Mouse (Mus musculus): ENCODE results near the gene Rbms2. TPM values are rescaled to one million over a fixed set of nuclear protein-coding genes. Genes with fewer than 3 reads are reported as not detected.
"Not testable (repeated sequence)": the region's sequence is repeated elsewhere in the genome, so short reads cannot be mapped to it uniquely, and the experiment has no call there.

Rbms2 gene
- polyA plus RNA-seq, 1 experiment from 2014 or later, result 26.6 TPM

DNA sequence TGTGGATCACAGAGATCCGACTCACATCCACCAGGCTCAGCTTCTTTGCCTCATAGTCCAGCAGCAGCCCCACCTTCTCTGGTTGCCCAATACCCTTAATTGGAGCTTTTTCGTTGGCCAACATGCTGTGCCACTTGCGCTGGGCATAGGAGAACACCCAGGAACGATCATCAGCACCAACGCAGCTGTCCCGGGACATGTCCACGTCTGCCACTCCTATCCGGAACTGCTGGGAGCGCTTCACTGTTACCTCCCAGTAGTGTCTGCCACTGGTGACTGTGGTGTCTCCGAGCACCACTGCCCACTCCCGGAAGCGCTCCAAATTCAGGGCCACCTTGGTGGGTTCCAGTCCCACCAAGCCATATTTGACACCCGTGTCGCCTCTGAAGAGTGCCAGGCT, 30.9 kb upstream of the Rbms2 start:
- H3K27me3 ChIP-seq (ENCODE audit: poor library complexity, severe bottlenecking), result peaks cover 19% of the 10 kb centered on the region
- H3K4me1 ChIP-seq, result peaks cover 24% of the 10 kb centered on the region
- peak overlapping the region; percentile 62 for H3K4me3 ChIP-seq
- no peaks in the 10 kb centered on the region for H3K9me3 ChIP-seq
- peaks cover 31% of the 10 kb centered on the region for H3K36me3 ChIP-seq (replicated peaks)
- WGBS, result 37% methylated on average over 14 of the region's 14 CpGs
- DNase-seq (ENCODE audit: extremely low spot score, low spot score), result no peak
- peak overlapping the region; percentile 84 for H3K27ac ChIP-seq

DNA sequence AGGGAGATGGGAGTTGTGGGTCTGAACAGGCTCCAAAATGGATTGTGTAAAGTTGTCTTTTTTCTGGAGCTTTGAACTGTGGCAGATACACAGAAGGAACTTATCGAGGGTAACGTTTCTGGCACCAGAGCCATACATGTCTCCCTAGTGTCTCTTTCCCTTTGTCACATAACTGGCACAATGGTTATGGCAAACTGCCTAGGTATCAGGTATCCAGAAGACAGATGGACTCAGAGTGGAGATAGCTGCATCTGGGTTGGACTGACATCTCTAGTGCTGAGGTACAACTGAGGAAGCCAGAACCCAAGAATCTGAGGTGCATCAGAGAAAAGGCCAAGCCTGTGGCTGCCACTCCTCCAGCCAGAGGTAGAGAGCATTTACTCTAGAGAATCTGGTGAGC, 30.0 kb upstream of the Rbms2 start:
- Histone ChIP-seq H3K9me3 (no peaks in the 10 kb centered on the region), H3K27ac (no peak overlapping the region), H3K27me3 (ENCODE audit: poor library complexity, severe bottlenecking) (peaks cover 19% of the 10 kb centered on the region), H3K4me1 (peaks cover 24% of the 10 kb centered on the region), H3K36me3 (replicated peaks) (peaks cover 34% of the 10 kb centered on the region), H3K4me3 (peak overlapping the region; percentile 62; the same call in 1 of the 2 replicates)
- DNase-seq (ENCODE audit: extremely low spot score, low spot score), result no peak
- WGBS, result 100% methylated on average over 2 of the region's 2 CpGs

DNA sequence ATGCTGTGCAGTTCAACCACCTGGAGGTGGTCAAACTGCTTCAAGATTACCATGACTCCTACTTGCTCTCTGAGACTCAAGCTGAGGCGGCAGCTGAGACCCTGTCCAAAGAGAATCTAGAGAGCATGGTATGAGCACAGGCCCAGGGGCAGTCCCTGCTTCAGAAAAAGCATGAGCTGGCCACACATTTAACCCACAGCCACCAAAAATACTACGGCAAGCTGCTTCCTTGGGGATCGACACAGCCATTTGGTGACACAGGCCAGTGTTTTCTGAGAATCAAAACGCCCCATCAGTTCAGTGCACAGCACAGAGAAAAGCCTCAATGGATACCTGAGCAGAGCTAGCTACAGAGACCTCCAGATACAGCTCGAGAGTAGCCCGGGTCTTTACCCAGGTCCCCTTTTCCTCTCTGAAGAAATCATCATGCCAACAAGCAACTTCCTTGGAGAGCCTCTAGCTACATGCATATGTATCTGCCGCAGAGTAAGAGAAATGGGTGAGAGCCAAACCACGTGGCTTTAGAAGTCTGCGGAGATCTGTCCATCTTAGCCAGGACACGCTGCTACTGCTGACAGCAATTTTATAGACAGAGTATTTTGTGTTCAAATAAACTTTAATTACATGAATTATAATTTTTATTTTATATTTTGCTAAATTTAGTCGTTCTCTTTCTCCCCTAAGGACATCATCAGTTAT, 29.4 kb upstream of the Rbms2 start:
- no peaks in the 10 kb centered on the region for H3K9me3 ChIP-seq
- DNase-seq (ENCODE audit: extremely low spot score, low spot score), result no peak
- peaks cover 15% of the 10 kb centered on the region for H3K27me3 ChIP-seq (ENCODE audit: poor library complexity, severe bottlenecking)
- H3K4me1 ChIP-seq, result peaks cover 24% of the 10 kb centered on the region
- H3K27ac ChIP-seq, result no peak overlapping the region
- 91% methylated on average over 11 of the region's 11 CpGs for WGBS
- peaks cover 34% of the 10 kb centered on the region for H3K36me3 ChIP-seq (replicated peaks)
- no peak overlapping the region for H3K4me3 ChIP-seq

- WGBS, result 95% methylated on average over 10 of the region's 10 CpGs
- no peak for DNase-seq (ENCODE audit: extremely low spot score, low spot score)
- Histone ChIP-seq H3K4me3 (no peak overlapping the region), H3K27ac (no peak overlapping the region), H3K27me3 (ENCODE audit: poor library complexity, severe bottlenecking) (peaks cover 4% of the 10 kb centered on the region), H3K36me3 (replicated peaks) (peaks cover 34% of the 10 kb centered on the region), H3K9me3 (no peaks in the 10 kb centered on the region), H3K4me1 (peaks cover 22% of the 10 kb centered on the region)
Measured at GRCm38 (mm10) chr10:128208326-128208725, 28.2 kb upstream of the Rbms2 start.

DNA sequence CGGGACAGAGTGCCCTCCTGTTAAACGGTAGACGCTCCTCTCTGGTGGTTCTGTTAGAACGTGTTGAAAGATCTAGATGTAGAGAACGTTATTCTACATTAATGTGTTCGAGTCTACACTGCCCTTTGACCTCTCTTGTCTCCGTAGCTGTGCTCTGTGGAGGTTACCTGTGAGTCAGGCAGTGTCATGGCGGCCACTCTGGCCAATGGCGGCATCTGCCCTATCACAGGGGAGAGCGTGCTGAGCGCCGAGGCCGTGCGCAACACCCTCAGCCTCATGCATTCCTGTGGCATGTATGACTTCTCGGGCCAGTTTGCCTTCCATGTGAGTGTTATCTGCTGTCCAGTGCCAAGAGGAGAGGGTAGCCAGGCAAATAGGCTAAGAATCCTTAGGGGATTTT, 24.8 kb upstream of the Rbms2 start:
- Histone ChIP-seq H3K4me3 (no peak overlapping the region), H3K9me3 (no peaks in the 10 kb centered on the region), H3K4me1 (0 out of 2 replicates have a peak, but pooled peaks cover 3% of the 10 kb centered on the region), H3K36me3 (replicated peaks) (peaks cover 28% of the 10 kb centered on the region), H3K27ac (no peak overlapping the region), H3K27me3 (ENCODE audit: poor library complexity, severe bottlenecking) (no peaks in the 10 kb centered on the region)
- no peak for DNase-seq (ENCODE audit: extremely low spot score, low spot score)
- 91% methylated on average over 15 of the region's 15 CpGs for WGBS

DNA sequence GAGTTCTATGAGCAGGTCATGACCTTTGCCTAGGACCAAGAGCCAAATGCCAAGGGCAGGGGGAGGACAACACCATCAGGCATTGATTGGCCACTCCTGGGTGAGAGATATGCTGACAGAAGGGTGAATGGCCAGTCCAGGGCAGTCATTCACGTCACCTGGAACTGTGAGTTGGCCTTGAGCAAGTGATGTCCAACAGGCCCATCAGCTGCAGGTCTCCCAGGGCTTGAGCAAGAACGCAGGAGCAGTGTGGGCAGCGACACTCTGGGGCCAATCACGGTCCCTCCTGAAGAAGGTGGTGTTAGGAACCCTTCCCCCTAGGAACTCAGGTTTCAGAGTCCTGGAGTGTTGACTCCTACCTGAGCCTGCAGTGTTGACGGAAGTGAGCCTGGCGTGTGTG, 21.8 kb upstream of the Rbms2 start:
- peaks cover 4% of the 10 kb centered on the region for H3K27me3 ChIP-seq (ENCODE audit: poor library complexity, severe bottlenecking)

GRCm38 (mm10) chr10:128194551-128195461, 14.7 kb upstream of the Rbms2 start:
- 1% methylated on average over 68 of the region's 79 CpGs for WGBS
- H3K4me3 ChIP-seq, result peak overlapping the region; percentile 91
- no peaks in the 10 kb centered on the region for H3K9me3 ChIP-seq
- H3K27me3 ChIP-seq (ENCODE audit: poor library complexity, severe bottlenecking), result peaks cover 40% of the 10 kb centered on the region
- peaks cover 22% of the 10 kb centered on the region for H3K4me1 ChIP-seq
- H3K36me3 ChIP-seq (replicated peaks), result no peaks in the 10 kb centered on the region
- peak overlapping the region; percentile 84 for H3K27ac ChIP-seq
- no peak for DNase-seq (ENCODE audit: extremely low spot score, low spot score)

More for the DNA sequence above, 21.8 kb upstream of the Rbms2 start:
- 84% methylated on average over 6 of the region's 6 CpGs for WGBS
- DNase-seq (ENCODE audit: extremely low spot score, low spot score), result no peak
- no peak overlapping the region for H3K27ac ChIP-seq
- no peaks in the 10 kb centered on the region for H3K9me3 ChIP-seq
- 0 out of 2 replicates have a peak, but pooled peaks cover 3% of the 10 kb centered on the region for H3K4me1 ChIP-seq
- peaks cover 10% of the 10 kb centered on the region for H3K36me3 ChIP-seq (replicated peaks)
- no peak overlapping the region for H3K4me3 ChIP-seq

DNA sequence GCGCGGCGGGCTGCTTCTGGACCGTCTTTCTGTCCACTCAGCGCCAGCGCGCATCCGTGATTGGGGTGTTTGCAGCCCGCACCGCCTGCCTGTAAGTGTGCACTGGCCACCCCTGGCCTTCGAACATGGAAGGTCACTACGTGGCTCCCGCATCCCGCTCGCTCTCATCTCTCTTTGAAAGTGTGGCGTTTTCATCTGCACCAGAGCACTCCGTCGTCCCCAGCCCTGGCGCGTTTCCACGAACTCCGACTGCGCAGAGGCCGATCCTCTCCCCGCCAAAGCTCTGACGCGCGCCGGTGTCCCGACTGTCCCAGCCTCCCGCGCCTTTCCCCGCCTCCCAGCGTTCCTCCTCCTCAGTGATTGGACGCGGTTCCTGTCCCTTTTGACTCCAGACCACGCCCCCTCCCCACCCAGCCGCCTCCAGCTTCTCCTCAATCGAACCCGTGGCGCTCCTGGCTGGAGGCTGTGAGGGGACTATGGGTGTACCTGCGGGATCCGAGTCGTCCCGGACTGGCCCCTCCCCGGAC, 14.0 kb upstream of the Rbms2 start, which contains the start of gene Gls2:
Gls2 (plus strand) TSS at position 434 of the 527 bp plus-strand sequence.
- no peaks in the 10 kb centered on the region for H3K9me3 ChIP-seq
- H3K4me1 ChIP-seq, result peaks cover 22% of the 10 kb centered on the region
- H3K36me3 ChIP-seq (replicated peaks), result no peaks in the 10 kb centered on the region
- H3K27me3 ChIP-seq (ENCODE audit: poor library complexity, severe bottlenecking), result peaks cover 40% of the 10 kb centered on the region
- peak; percentile 99 for DNase-seq (ENCODE audit: extremely low spot score, low spot score)
- peak within 1 kb of the TSS; percentile 84 for H3K27ac ChIP-seq
- WGBS, result under 1% methylated on average over 46 of the region's 46 CpGs
- H3K4me3 ChIP-seq, result peak within 1 kb of the TSS; percentile 91

DNA sequence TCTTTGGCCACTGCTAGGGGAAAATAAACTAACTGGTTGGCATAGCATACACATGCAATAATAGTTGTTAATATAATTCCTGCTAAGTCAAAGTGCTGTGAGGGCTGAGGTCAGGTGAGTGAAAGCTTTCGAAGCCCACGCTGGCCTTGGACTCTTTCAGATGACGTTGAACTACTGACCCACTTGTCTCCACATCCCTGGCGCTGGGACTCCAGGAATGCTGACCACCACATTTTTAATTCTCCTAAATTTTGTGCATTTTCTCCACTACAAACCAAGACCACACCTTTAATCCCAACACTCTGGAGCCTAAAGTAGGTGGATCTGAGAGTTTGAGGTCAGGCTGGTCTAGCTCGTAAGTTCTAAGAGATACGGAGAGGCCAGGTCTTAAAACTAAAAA, 13.0 kb upstream of the Rbms2 start:
- peaks cover 22% of the 10 kb centered on the region for H3K4me1 ChIP-seq
- H3K27me3 ChIP-seq (ENCODE audit: poor library complexity, severe bottlenecking), result peaks cover 40% of the 10 kb centered on the region
- DNase-seq (ENCODE audit: extremely low spot score, low spot score), result no peak
- no peak overlapping the region; the same call in 1 of the 2 replicates for H3K4me3 ChIP-seq
- H3K27ac ChIP-seq, result no peak overlapping the region
- WGBS, result 91% methylated on average over 6 of the region's 6 CpGs
- no peaks in the 10 kb centered on the region for H3K36me3 ChIP-seq (replicated peaks)
- H3K9me3 ChIP-seq, result no peaks in the 10 kb centered on the region

- not testable (repeated sequence) for H3K4me3 ChIP-seq; DNase-seq (ENCODE audit: extremely low spot score, low spot score); H3K27ac ChIP-seq; H3K9me3 ChIP-seq; H3K36me3 ChIP-seq (replicated peaks)
- WGBS, result 95% methylated on average over 3 of the region's 3 CpGs
- Histone ChIP-seq H3K27me3 (ENCODE audit: poor library complexity, severe bottlenecking) (peaks cover 40% of the 10 kb centered on the region), H3K4me1 (peaks cover 22% of the 10 kb centered on the region)
Measured at GRCm38 (mm10) chr10:128192030-128192766, 12.1 kb upstream of the Rbms2 start.

GRCm38 (mm10) chr10:128191472-128191871, 11.4 kb upstream of the Rbms2 start:
- no peak for DNase-seq (ENCODE audit: extremely low spot score, low spot score)
- H3K27ac ChIP-seq, result no peak overlapping the region
- H3K4me1 ChIP-seq, result peaks cover 22% of the 10 kb centered on the region
- H3K9me3 ChIP-seq, result no peaks in the 10 kb centered on the region
- WGBS, result 84% methylated on average over 2 of the region's 2 CpGs
- no peak overlapping the region for H3K4me3 ChIP-seq
- H3K36me3 ChIP-seq (replicated peaks), result no peaks in the 10 kb centered on the region
- peaks cover 32% of the 10 kb centered on the region for H3K27me3 ChIP-seq (ENCODE audit: poor library complexity, severe bottlenecking)

- WGBS, result 50% methylated on average over 2 of the region's 2 CpGs
Measured at GRCm38 (mm10) chr10:128188242-128188877, 8.3 kb upstream of the Rbms2 start.

More at GRCm38 (mm10) chr10:128188242-128188877, 8.3 kb upstream of the Rbms2 start:
- Histone ChIP-seq H3K9me3 (no peaks in the 10 kb centered on the region), H3K36me3 (replicated peaks) (no peaks in the 10 kb centered on the region), H3K4me1 (no peaks in the 10 kb centered on the region), H3K27ac (no peak overlapping the region), H3K4me3 (no peak overlapping the region), H3K27me3 (ENCODE audit: poor library complexity, severe bottlenecking) (peaks cover 9% of the 10 kb centered on the region)
- peak; percentile 46 for DNase-seq (ENCODE audit: extremely low spot score, low spot score)
